Mouse (Mus musculus) limb, embryonic 13.5 days (tissue): ENCODE results near the gene Hoxb9. TPM values are rescaled to one million over a fixed set of nuclear protein-coding genes. Genes with fewer than 3 reads are reported as not detected.

Source experiments
- ATAC-seq: fragments of 200-750 bp; cut with Nextera tagmentation; 2 replicates; pipeline ENCODE4 v1.8.0; 2017; ENCODE audit warnings: low read depth, moderate number of reproducible peaks, moderate TSS enrichment; ENCODE audit not compliant: low FRiP score
- H3K27ac ChIP-seq: fragments of 300-500 bp; sonication (generic); 2 replicates; pipeline ENCODE4 v1.5.1; 2015; ENCODE audit warnings: inconsistent platforms, mild to moderate bottlenecking, moderate library complexity
- H3K27me3 ChIP-seq: fragments of 300-500 bp; sonication (generic); 2 replicates; pipeline ENCODE4 v1.6.1; 2015; ENCODE audit warnings: mild to moderate bottlenecking, inconsistent platforms
- H3K36me3 ChIP-seq: fragments of 300-500 bp; sonication (generic); 2 replicates; pipeline ENCODE4 v1.6.1; 2015; ENCODE audit warnings: inconsistent platforms, mild to moderate bottlenecking, moderate library complexity
- H3K4me1 ChIP-seq: fragments of 300-500 bp; sonication (generic); 2 replicates; pipeline ENCODE4 v1.6.1; 2015; ENCODE audit warnings: inconsistent platforms
- H3K4me2 ChIP-seq: fragments of 300-500 bp; sonication (generic); replicated peaks from 2 replicates; pipeline ENCODE4 v1.6.1; 2015; ENCODE audit warnings: inconsistent platforms, mild to moderate bottlenecking, moderate library complexity
- H3K4me3 ChIP-seq: fragments of 300-500 bp; sonication (generic); 2 replicates; pipeline ENCODE4 v1.5.1; 2015; ENCODE audit warnings: moderate library complexity, mild to moderate bottlenecking, inconsistent platforms
- H3K9ac ChIP-seq: fragments of 300-500 bp; sonication (generic); 2 replicates; pipeline ENCODE4 v1.6.1; 2015; ENCODE audit warnings: mild to moderate bottlenecking, inconsistent platforms
- H3K9me3 ChIP-seq: fragments of 300-500 bp; sonication (generic); 2 replicates; pipeline ENCODE4 v1.6.1; 2016; ENCODE audit warnings: inconsistent platforms
- WGBS: fragments of 180-500 bp; shearing (Covaris S2); methylation state at CpG from one replicate; pipeline ENCODE4 v1.1.7; 2015; 5-methylcytosine and 5-hydroxymethylcytosine counted together
- polyA plus RNA-seq: library from polyadenylated mRNA; unstranded; fragments of >200 nt; fragmentation: Nextera tagmentation; extraction: Ambion mirVana; gene quantifications from 2 replicates; pipeline ENCODE4 v1.2.1, GENCODE M21; 2015

The Hoxb9 gene
- polyA plus RNA-seq, 1 experiment from 2014 or later: 1.3 TPM

DNA sequence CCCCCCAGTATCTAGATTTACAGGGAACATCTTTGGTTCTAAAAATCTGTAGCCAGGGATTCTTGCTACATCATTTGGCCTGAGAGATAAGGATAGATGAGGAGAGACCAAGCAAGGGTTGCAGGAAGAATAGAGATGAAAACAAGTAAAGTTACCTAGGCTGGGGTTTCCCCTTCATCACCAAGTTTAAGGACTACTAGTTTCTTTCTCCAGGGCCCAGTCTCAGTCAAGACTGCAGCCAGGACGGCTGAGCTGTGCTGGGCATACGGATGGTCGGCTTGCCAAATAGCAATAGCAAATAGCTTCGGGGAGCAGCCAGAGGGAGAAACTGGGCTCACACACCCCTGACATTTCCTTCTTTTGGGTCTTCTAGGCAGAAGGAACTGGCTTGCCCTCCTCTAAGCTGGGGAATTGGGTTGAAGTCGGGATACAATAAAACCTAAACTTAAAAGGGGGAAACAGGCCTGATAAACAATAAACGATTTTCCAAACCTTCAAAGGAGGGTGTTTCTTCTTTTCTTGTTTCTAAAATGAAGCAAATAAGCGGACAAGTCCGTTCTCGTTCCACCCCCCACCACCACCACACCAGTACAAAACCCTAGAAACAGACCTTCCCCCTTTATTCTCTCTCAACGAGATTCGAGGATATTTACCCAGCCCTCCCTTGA, 26.8 kb downstream of the Hoxb9 start:
- Histone ChIP-seq H3K27me3 (peaks cover 100% of the 10 kb centered on the region), H3K9me3 (no peaks in the 10 kb centered on the region), H3K36me3 (no peaks in the 10 kb centered on the region), H3K4me1 (peaks cover 13% of the 10 kb centered on the region), H3K27ac (no peak overlapping the region), H3K9ac (no peak overlapping the region), H3K4me2 (no peak overlapping the region), H3K4me3 (no peak overlapping the region)
- no peak for ATAC-seq
- 5% methylated on average over 11 of the region's 11 CpGs for WGBS

DNA sequence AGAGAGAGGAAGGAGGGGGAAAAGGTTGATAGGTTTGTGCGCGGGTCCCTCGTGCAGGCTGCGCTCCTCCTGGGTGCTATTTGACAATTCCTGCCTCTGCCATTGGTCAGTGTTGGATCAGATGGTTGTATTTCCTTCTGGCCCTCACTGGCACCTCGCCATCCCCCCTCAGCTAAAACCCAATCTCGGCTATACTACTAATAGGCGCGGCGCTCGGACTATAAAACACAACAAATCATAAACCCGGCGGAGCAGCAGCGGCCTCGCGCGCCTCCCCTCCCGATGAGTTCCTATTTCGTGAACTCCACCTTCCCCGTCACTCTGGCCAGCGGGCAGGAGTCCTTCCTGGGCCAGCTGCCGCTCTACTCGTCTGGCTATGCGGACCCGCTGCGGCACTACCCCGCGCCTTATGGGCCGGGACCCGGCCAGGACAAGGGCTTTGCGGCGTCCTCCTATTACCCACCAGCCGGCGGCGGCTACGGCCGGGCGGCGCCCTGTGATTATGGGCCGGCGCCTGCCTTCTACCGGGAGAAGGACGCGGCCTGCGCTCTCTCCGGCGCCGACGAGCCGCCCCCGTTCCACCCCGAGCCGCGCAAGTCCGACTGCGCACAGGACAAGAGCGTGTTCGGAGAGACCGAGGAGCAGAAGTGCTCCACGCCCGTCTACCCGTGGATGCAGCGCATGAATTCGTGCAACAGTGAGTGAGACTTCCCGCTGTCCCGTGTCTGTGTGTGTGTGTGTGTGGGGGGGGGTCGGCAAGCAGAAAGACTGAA, 27.8 kb downstream of the Hoxb9 start:
- Histone ChIP-seq H3K4me3 (peak overlapping the region; percentile 30), H3K9ac (0 out of 2 replicates have a peak overlapping the region, but pooled peaks have one; percentile 35), H3K27ac (no peak overlapping the region), H3K4me1 (peaks cover 19% of the 10 kb centered on the region), H3K36me3 (no peaks in the 10 kb centered on the region), H3K27me3 (peaks cover 100% of the 10 kb centered on the region), H3K9me3 (no peaks in the 10 kb centered on the region), H3K4me2 (peak overlapping the region; percentile 55)
- WGBS: under 1% methylated on average over 65 of the region's 66 CpGs
- ATAC-seq: no peak

- no peaks in the 10 kb centered on the region for H3K36me3 ChIP-seq
- H3K9me3 ChIP-seq: no peaks in the 10 kb centered on the region
- no peak overlapping the region for H3K9ac ChIP-seq
- no peak overlapping the region for H3K27ac ChIP-seq
- peak overlapping the region; percentile 55 for H3K4me2 ChIP-seq
- peaks cover 100% of the 10 kb centered on the region for H3K27me3 ChIP-seq
- H3K4me3 ChIP-seq: no peak overlapping the region; the same call in 1 of the 2 replicates
- 3% methylated on average over 9 of the region's 9 CpGs for WGBS
- H3K4me1 ChIP-seq: peaks cover 19% of the 10 kb centered on the region
- no peak for ATAC-seq
Observed at GRCm38 (mm10) chr11:96299781-96300180, 28.5 kb downstream of the Hoxb9 start.

DNA sequence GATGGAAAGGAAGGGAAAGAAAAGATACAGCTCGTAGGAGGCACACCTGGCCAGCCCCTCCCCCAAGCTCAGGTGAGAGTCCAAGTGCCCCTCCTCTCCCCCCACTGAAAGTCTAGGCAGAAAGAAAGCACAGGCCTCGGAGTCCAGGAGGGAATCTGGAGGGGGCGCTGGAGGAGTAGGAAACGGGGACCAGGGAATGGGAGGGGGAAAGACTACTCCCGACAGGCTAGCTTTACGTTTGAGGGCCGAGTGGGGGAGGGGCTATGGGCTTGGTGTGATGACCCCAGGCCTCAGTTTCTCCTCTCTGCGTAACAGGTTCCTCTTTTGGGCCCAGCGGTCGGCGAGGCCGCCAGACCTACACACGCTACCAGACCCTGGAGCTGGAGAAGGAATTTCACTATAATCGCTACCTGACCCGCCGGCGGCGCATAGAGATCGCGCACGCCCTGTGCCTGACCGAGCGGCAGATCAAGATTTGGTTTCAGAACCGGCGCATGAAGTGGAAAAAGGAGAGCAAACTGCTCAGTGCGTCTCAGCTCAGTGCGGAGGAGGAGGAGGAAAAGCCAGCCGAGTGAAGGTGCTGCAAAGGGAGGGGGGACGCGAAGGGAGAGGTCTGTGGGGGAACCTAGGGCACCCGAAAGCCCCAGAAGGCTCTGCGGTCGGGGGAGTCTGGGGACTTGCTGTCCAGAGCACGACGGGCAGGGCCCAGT, 29.3 kb downstream of the Hoxb9 start:
- no peaks in the 10 kb centered on the region for H3K36me3 ChIP-seq
- WGBS: 2% methylated on average over 35 of the region's 35 CpGs
- peak overlapping the region; percentile 34 for H3K4me2 ChIP-seq
- H3K9ac ChIP-seq: no peak overlapping the region
- peaks cover 100% of the 10 kb centered on the region for H3K27me3 ChIP-seq
- peak overlapping the region; percentile 19 for H3K4me3 ChIP-seq
- no peak for ATAC-seq
- H3K27ac ChIP-seq: no peak overlapping the region
- H3K9me3 ChIP-seq: no peaks in the 10 kb centered on the region
- H3K4me1 ChIP-seq: peaks cover 19% of the 10 kb centered on the region

DNA sequence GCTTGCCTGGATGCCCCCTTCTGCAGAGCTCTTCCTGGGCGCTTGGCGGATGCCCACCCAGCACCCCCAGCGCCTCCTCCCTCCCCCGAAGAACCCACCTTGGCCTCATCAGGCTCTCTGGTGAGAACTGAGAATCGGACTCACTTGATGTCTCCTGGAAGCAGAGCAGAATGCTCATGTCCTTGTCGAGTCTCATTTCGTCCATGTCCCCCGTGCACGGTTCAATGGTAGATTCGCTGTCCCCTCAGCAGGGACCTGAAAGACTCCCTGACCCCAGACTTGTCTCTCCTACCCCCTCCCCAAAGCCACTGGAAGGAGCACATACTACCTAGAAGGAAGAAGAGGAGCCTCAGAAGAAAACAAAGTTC, 29.8 kb downstream of the Hoxb9 start:
- H3K4me3 ChIP-seq: peak overlapping the region; percentile 19
- 11% methylated on average over 10 of the region's 10 CpGs for WGBS

GRCm38 (mm10) chr11:96301837-96302236, 30.6 kb downstream of the Hoxb9 start:
- 7% methylated on average over 15 of the region's 15 CpGs for WGBS
- no peak overlapping the region for H3K27ac ChIP-seq

More for the DNA sequence above, 29.8 kb downstream of the Hoxb9 start:
- Histone ChIP-seq H3K36me3 (no peaks in the 10 kb centered on the region), H3K27ac (no peak overlapping the region), H3K9me3 (no peaks in the 10 kb centered on the region), H3K4me2 (peak overlapping the region; percentile 34; the same call in 1 of the 2 replicates), H3K4me1 (peaks cover 19% of the 10 kb centered on the region), H3K27me3 (peaks cover 100% of the 10 kb centered on the region), H3K9ac (no peak overlapping the region)
- no peak for ATAC-seq

GRCm38 (mm10) chr11:96302381-96303150, 31.3 kb downstream of the Hoxb9 start:
- H3K4me1 ChIP-seq: peaks cover 19% of the 10 kb centered on the region
- WGBS: 7% methylated on average over 23 of the region's 23 CpGs
- H3K9me3 ChIP-seq: no peaks in the 10 kb centered on the region
- H3K27me3 ChIP-seq: peaks cover 100% of the 10 kb centered on the region
- H3K4me2 ChIP-seq: no peak overlapping the region
- no peak for ATAC-seq
- no peak overlapping the region for H3K27ac ChIP-seq
- no peak overlapping the region for H3K4me3 ChIP-seq
- no peaks in the 10 kb centered on the region for H3K36me3 ChIP-seq
- no peak overlapping the region for H3K9ac ChIP-seq

More at GRCm38 (mm10) chr11:96301837-96302236, 30.6 kb downstream of the Hoxb9 start:
- Histone ChIP-seq H3K4me3 (no peak overlapping the region), H3K4me2 (no peak overlapping the region), H3K9me3 (no peaks in the 10 kb centered on the region), H3K36me3 (no peaks in the 10 kb centered on the region), H3K4me1 (peaks cover 19% of the 10 kb centered on the region), H3K27me3 (peaks cover 100% of the 10 kb centered on the region), H3K9ac (no peak overlapping the region)
- ATAC-seq: no peak

- Histone ChIP-seq H3K9me3 (no peaks in the 10 kb centered on the region), H3K4me1 (peaks cover 19% of the 10 kb centered on the region), H3K27ac (no peak within 1 kb of the TSS), H3K4me2 (peak within 1 kb of the TSS; percentile 52), H3K4me3 (peak within 1 kb of the TSS; percentile 24), H3K9ac (peak within 1 kb of the TSS; percentile 43), H3K27me3 (peaks cover 100% of the 10 kb centered on the region), H3K36me3 (no peaks in the 10 kb centered on the region)
- no peak for ATAC-seq
- WGBS: under 1% methylated on average over 69 of the region's 69 CpGs
Observed at GRCm38 (mm10) chr11:96303151-96304099, 32.2 kb downstream of the Hoxb9 start, which contains the start of gene Hoxb5. Gene Hoxb5 (plus strand): TSS chr11:96303336.

DNA sequence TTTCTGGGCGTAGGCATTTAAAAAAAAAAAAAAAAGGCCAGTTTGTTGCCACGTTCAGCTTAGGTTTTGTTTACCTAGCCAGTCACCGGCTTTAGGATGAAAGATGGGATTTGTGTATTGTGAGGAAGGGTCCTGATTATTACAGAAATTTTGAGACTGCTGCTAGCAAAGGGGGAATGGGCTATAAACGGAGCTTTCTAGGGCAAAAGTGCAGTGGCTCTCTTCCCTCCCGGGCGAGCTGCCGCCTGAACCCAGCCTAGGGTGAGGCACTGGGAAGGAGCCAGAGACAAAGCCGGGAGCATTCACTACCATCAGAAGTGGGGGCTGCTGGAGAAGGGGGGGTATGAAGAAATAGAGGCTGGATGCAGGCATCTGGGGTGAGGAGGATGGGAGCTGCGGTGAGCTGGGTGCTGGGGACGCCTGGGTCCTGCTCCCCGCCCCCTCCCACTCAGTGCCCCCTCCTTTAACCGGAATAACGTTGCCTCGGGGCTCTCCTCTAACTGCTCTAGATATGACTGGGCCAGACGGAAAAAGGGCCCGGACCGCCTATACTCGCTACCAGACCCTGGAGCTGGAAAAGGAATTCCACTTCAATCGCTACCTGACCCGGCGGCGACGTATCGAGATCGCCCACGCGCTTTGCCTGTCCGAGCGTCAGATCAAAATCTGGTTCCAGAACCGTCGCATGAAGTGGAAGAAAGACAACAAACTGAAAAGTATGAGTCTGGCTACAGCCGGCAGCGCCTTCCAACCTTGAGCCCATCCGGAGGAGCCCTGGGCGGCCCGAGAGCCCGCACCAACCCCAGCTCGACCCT, 33.3 kb downstream of the Hoxb9 start:
- Histone ChIP-seq H3K9ac (no peak overlapping the region), H3K9me3 (no peaks in the 10 kb centered on the region), H3K4me1 (peaks cover 12% of the 10 kb centered on the region; the same call in 1 of the 2 replicates), H3K27me3 (peaks cover 100% of the 10 kb centered on the region), H3K27ac (no peak overlapping the region), H3K36me3 (no peaks in the 10 kb centered on the region), H3K4me3 (peak overlapping the region; percentile 24), H3K4me2 (peak overlapping the region; percentile 52)
- no peak for ATAC-seq
- 2% methylated on average over 38 of the region's 38 CpGs for WGBS

- H3K4me3 ChIP-seq: no peak overlapping the region
- 43% methylated on average over 6 of the region's 6 CpGs for WGBS
- H3K27me3 ChIP-seq: peaks cover 100% of the 10 kb centered on the region
- ATAC-seq: no peak
- no peaks in the 10 kb centered on the region for H3K9me3 ChIP-seq
- H3K4me1 ChIP-seq: peaks cover 8% of the 10 kb centered on the region; the same call in 1 of the 2 replicates
- H3K27ac ChIP-seq: no peak overlapping the region
- no peak overlapping the region for H3K4me2 ChIP-seq
- H3K9ac ChIP-seq: no peak overlapping the region
- no peaks in the 10 kb centered on the region for H3K36me3 ChIP-seq
Observed at GRCm38 (mm10) chr11:96305505-96306182, 34.4 kb downstream of the Hoxb9 start.
